Mouse (Mus musculus) spleen, adult 2 months (tissue): ENCODE measurements around the gene Cpm.

Experiments used
- CTCF ChIP-seq: fragments of 200-500 bp; IDR thresholded peaks from 2 replicates; pipeline ENCODE4 v1.5.1; 2011; ENCODE audit warnings: mild to moderate bottlenecking, inconsistent platforms; ENCODE audit not compliant: insufficient read depth, insufficient read length, insufficient replicate concordance; ENCODE audit errors: extremely low read depth
- POLR2A ChIP-seq: fragments of 200-500 bp; IDR thresholded peaks from 2 replicates; pipeline ENCODE4 v1.6.1; 2011; ENCODE audit warnings: low read depth, low read length, inconsistent platforms

DNA sequence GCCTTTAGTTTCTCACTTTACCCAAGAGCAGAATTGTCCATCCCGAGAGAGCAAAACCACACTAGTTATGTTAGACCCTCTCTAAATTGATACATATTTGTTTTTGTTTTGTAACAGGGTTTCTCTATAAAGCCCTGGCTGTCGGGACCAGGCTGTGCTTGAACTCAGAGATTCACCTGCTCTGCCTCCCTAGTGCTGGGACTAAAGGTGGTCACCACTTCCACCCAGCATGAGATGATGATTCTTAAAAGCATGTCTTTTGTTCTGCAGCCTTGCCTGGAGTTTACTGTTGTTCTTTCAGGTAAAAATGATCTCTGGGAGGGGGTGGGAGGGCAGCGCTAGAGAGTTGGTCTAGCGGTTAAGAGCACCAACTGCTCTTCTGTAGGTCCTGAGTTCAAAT is 97.0 kb downstream of the Cpm start:
- TF ChIP-seq CTCF (no peak), POLR2A (no peak)
